Mouse (Mus musculus): ENCODE results near the gene Pitpnb.

DNA sequence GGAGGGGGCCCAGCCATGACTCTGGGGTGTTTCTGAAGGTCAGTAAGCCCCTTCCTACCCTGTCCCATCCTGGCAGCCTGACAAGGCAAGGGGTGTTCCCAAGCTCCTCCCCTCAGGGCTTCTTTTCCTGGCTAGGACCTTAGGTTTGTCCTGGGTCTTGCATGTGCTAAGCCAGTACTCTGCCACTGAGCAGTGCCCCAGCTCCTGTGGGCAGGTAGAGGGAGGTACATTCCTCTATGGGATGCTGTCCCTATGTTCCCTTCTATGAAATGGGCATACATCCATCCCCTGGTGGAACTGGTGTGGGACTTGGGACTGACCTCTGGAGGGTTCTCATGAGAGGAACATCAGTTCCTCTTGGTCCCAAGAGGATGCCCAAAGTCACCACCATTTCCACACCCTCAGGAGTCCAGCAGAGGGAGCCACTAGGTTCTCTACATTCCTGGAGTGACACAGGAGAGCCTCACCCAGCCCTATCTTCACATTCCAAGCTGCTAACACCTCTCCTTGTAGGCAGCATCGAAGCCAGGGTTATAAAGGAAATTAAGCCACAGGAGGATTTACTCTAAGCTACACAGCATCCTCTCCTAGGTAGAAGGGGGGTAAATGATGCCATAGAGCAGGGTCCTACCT lies 79.0 kb downstream of the Pitpnb start:
- TF ChIP-seq GATA1 (IDR thresholded peaks at IDR 0.05; ENCODE audit: low read length) (no peak), TAL1 (IDR thresholded peaks at IDR 0.05; ENCODE audit: low read length) (no peak)

Data from erythroblast, embryonic 14.5 days (primary cell).